Mouse (Mus musculus) urinary bladder, postnatal 25 days (tissue): Measurements from ENCODE around the gene Myoc.
A peak's percentile ranks its signal among the peaks of the same experiment; 100 is the strongest.

Experiments used
- DNase-seq: peaks from one replicate; pipeline ENCODE4 v3.0.0; 2022; ENCODE audit warnings: low spot score

Myoc gene

GRCm38 (mm10) chr1:162648416-162648815 is 9.5 kb downstream of the Myoc start:
- DNase-seq = no peak

DNA sequence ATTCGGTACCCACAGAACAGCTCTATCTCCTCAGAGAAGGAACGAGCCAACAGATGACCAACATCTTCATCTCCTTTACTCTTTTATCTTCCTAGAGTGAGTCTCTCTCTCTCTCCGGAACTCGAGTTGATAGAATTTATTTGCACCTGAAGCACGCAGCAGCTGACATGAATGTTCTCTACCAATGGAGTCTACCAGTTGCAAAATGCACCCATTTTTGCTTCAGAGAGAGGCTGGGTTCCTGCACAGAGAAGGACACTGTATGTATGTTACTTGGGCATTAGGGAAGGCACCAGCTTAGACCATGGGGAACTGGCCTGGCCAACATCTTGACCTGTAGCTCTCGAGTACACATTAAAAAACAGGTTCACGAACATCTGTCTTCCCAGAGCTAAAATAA is 19.2 kb downstream of the Myoc start, which contains the start of gene Myocos:
Gene Myocos, minus strand, starts transcription at position 101 of the 400 bp plus-strand sequence.
- DNase-seq = no peak

DNA sequence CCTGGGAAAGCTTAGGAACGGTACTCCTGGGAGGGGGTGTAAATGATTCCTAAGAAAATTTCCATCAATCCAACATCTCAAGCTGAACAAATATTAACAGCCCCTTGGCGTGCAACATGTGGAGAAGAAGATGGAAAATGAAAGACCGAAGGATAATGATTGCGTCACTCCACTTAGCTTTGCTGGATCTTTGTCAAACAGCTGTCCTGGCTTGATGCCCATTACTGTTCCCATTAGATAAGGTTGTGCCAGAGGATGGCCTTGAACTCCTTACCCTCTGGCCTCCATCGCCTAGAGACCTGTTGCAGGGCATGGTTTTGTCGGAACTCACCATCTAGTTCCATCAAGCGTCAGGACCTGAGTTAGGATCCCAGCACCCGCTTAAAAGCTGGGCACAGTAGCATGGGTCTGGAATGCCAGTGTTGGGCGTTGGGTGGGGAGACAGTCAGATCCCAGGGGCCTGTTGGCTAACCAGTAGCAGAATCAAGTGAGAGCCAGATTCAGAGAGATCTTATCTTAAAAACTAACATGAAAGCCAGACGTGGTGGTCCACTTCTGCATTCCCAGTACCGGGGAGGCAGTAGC is 21.4 kb downstream of the Myoc start:
- DNase-seq = no peak

GRCm38 (mm10) chr1:162664826-162665475 is 26.0 kb downstream of the Myoc start:
- DNase-seq = peak; percentile 50

- DNase-seq = no peak
These were observed 26.7 kb downstream of the Myoc start for GRCm38 (mm10) chr1:162665486-162666174.

- no peak for DNase-seq
These were observed 54.8 kb downstream of the Myoc start for GRCm38 (mm10) chr1:162693721-162694120.

DNA sequence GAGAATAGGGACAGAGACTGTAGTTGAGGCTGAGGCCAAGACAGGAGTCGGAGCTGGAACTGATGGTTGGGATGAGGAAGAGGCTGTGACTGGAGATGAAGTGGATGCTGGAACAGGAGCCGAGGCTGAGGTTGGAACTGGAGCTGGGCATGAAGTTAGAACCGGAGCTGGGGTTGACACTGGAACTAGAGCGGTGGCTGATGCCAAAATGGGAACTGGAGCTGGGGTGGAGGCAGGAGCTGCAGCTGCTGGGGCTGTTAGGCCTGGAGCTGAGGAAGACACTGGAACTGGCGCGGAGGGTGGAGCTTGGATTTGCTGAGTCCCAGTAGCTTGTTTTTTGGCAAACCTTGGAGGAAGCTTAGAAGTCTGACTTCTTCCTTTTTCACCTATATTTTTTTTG is 58.9 kb downstream of the Myoc start:
- DNase-seq = no peak
